Mouse (Mus musculus): ENCODE measurements around the gene Acsl1.
A peak's percentile ranks its signal among the peaks of the same experiment; 100 is the strongest.

The Acsl1 gene

GRCm38 (mm10) chr8:46475404-46475803, 4.6 kb downstream of the Acsl1 start:
- no peak for DNase-seq (ENCODE audit: low read depth, low spot score)

GRCm38 (mm10) chr8:46475942-46476341, 5.1 kb downstream of the Acsl1 start:
- DNase-seq (ENCODE audit: low read depth, low spot score): no peak

- DNase-seq (ENCODE audit: low read depth, low spot score): no peak
Observed at GRCm38 (mm10) chr8:46477747-46478458, 7.1 kb downstream of the Acsl1 start.

DNA sequence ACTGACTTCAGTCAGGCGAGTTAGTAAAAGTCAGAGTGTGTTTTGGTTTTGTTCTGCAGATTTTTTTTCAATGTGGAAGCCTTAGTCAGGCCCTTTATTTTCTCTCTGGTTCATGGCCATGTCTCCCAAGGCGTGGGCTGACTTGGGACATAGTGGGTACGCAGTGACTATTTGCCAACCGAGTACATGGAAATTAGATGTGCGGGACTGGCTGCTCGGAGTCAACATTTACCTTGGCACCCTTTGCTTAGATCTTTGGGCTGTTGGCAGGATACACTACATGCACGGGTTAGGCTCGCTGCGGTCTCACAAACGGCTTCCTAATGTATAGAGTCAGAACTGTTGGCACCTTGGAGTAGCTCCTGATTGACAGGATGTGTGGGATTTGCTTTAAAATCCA, 7.9 kb downstream of the Acsl1 start:
- no peak for DNase-seq (ENCODE audit: low read depth, low spot score)

DNA sequence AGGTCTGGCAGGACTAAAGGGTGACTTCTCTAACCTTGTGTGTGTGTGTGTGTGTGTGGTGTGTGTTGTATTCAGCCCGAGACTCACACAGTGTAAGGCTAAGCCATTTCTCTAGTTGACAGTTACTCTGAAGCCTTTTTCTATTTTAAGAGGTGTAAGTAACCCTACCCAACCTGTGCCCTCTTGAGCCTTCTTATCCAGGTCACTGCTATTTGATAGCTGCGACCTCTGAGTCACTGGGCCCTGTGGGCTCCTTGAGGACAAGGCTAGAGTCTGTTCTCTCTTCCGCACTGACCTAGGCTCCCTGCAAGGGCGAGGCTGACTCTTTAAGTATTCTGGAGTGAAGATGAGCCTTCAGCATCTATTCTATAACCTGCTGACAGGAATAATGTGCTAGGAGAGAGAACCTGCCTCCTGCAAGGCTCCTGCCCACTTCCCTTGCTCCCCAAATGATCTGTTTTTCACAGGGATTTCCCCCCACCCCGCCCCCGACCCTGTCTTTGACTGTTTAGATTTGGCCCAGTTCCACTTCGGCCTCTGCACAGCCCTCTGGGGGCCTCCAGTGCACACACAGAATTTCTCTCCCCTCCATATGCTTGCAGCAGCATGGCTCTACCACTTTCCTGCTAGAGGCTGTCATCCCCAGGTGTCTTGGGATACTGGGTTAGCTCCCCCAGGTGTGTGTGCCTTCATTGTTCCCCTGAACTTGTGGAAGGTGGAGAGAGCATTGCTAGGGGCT, 9.1 kb downstream of the Acsl1 start:
- no peak for DNase-seq (ENCODE audit: low read depth, low spot score)

- DNase-seq (ENCODE audit: low read depth, low spot score): no peak
Observed at GRCm38 (mm10) chr8:46480533-46480900, 9.7 kb downstream of the Acsl1 start.

DNA sequence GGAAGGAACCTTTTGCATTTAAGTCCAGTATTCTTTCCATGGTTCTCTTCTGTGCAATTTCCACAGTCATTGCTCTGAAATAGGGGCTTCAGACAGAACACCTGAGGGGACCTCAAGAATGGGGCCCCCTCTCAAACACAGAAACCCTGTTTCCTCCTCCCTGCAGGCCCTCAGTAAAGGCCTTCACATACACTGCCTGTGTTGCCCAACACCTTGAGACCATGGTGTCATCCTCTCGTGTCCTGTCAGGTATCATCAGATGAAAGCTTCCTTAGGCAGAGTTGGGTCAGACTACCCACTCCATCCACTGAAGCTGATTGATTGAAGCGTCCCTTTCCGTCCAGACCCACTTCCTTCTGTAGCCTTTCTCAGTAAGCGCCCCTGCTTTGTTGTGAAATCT, 11.9 kb downstream of the Acsl1 start:
- no peak for DNase-seq (ENCODE audit: low read depth, low spot score)

GRCm38 (mm10) chr8:46483247-46483646, 12.4 kb downstream of the Acsl1 start:
- DNase-seq (ENCODE audit: low read depth, low spot score): no peak

GRCm38 (mm10) chr8:46484077-46484476, 13.2 kb downstream of the Acsl1 start:
- DNase-seq (ENCODE audit: low read depth, low spot score): no peak

- DNase-seq (ENCODE audit: low read depth, low spot score): no peak
Observed at GRCm38 (mm10) chr8:46484931-46485463, 14.2 kb downstream of the Acsl1 start.

DNA sequence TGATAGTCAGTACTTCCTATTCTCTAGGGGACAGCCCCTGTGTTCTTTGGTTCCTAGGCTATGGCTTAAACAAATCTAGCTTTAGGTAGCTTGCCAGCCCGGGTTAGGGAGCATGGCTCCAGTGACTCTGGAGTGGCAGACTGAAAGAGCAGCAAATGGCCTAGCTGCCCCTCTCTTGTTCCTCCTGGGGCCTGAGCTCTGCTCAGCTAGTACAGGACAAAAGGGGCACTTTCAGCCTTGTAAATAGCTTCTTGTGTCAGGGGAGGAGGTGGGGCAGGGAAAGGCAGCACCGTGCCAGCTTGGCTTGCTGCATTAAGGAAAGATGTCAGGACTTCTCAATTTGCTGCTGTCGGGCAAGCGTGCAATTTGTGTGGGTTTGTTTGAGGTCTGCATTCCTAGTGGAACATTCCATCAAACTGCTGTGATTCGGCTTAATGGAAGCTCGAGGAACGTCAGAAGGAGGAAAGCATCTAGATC, 17.3 kb downstream of the Acsl1 start:
- peak; percentile 30 for DNase-seq (ENCODE audit: low read depth, low spot score)

DNA sequence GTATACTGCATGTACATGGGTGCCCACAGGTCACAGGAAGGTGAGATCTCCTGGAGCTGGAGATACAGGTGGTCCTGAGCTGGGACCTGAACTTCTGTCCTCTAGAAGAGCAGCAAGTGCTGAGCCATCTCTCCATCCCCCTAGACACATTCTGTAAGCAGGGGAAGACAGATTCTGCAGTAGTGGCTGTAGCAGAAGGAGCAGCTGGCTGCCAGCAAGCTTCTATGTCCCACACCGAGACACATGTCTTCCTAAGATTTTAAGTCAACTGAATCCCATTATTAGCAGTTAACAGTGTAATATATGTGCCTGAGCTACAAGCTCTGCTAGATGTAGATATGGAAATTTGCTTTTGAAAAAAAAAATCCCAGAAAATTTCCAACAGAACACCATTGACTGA, 18.4 kb downstream of the Acsl1 start:
- DNase-seq (ENCODE audit: low read depth, low spot score): no peak

GRCm38 (mm10) chr8:46490250-46490649, 19.4 kb downstream of the Acsl1 start:
- DNase-seq (ENCODE audit: low read depth, low spot score): no peak

- DNase-seq (ENCODE audit: low read depth, low spot score): no peak
Observed at GRCm38 (mm10) chr8:46490821-46491220, 20.0 kb downstream of the Acsl1 start.

- no peak for DNase-seq (ENCODE audit: low read depth, low spot score)
Observed at GRCm38 (mm10) chr8:46493495-46494170, 22.8 kb downstream of the Acsl1 start.

GRCm38 (mm10) chr8:46496852-46497251, 26.0 kb downstream of the Acsl1 start:
- DNase-seq (ENCODE audit: low read depth, low spot score): peak; percentile 10

GRCm38 (mm10) chr8:46497314-46498011, 26.6 kb downstream of the Acsl1 start:
- DNase-seq (ENCODE audit: low read depth, low spot score): peak; percentile 50

- no peak for DNase-seq (ENCODE audit: low read depth, low spot score)
Observed at GRCm38 (mm10) chr8:46499376-46500061, 28.7 kb downstream of the Acsl1 start.

DNA sequence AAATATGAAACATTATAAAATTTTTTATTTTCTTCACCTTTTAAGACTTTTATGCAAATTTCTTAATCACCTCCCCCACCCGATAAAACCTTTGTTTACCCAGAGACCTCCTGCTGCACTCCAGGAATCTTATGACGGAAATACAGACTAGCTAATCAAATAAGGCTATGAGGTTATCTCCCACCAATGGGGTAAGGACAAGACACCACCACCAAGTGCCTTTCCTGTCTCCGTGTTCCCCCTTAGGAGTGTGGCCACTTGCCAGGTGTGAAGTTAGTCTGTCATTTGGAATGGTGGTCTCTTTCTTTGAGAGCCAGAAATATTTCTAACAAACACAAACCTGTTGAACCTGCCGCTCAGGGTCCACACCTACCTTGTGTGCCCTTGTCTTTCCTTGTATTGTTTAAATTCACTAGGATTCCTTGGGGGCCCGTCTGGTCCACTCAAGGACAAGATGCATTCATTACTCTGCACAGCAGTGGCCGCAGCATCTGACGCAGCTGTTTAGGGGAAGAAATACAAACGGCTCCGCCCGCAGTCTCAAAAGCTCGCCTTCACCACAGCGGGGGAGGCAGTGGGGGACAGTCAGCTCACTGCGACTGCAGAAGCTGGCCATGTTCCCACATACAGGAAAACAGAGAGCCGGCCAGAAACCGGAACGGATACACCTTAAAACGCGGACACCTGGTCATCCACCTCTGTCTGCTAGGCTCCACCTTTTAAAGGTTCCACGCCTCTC, 31.7 kb downstream of the Acsl1 start:
- no peak for DNase-seq (ENCODE audit: low read depth, low spot score)

- no peak for DNase-seq (ENCODE audit: low read depth, low spot score)
Observed at GRCm38 (mm10) chr8:46503072-46503695, 32.3 kb downstream of the Acsl1 start.

Data from A20 (cell line).